In genomic region chr14:20340149-20340548, GRCm38 (mm10) we compare ENCODE assay signal across 8 mouse cellular contexts. TPM values are rescaled to one million over a fixed set of nuclear protein-coding genes. Genes with fewer than 3 reads are reported as not detected.
DNase-seq lines count a peak whose midpoint lies in the region; ATAC-seq and TF ChIP-seq lines count a peak whose summit lies in the region.

No protein-coding gene starts in this region.

- no peak for ATAC-seq in hindbrain, embryonic 11.5 days (ENCODE audit: low FRiP score)
- ATAC-seq in liver, embryonic 16.5 days (ENCODE audit: low read depth) = 0 out of 2 replicates have a peak, but pooled peaks have one; percentile 30

- WGBS in hindbrain, embryonic 11.5 days = 87% methylated on average over 8 of the region's 8 CpGs
- WGBS in hindbrain, embryonic 10.5 days = 81% methylated on average over 8 of the region's 8 CpGs
- WGBS in liver, embryonic 16.5 days (ENCODE audit: insufficient replicate concordance) = 79% methylated on average over 8 of the region's 8 CpGs

- no peak for TF ChIP-seq POLR2A in ES-Bruce4 (IDR thresholded peaks at IDR 0.05; ENCODE audit: insufficient read depth, low read length)

- no peak overlapping the region for H3K4me2 ChIP-seq in hindbrain, embryonic 11.5 days (replicated peaks; ENCODE audit: low read depth, low read length)
- no peak overlapping the region for H3K4me2 ChIP-seq in liver, embryonic 16.5 days (ENCODE audit: low read depth, low read length)

- H3K4me3 ChIP-seq in hindbrain, embryonic 11.5 days (ENCODE audit: low read depth, low read length) = no peak overlapping the region
- no peak overlapping the region for H3K4me3 ChIP-seq in hindbrain, embryonic 10.5 days
- no peak overlapping the region for H3K4me3 ChIP-seq in ES-Bruce4 (ENCODE audit: low read depth, low read length)
- no peak overlapping the region for H3K4me3 ChIP-seq in liver, embryonic 16.5 days (ENCODE audit: low read depth, low read length)

- no peak for TF ChIP-seq EP300 in ES-Bruce4 (IDR thresholded peaks at IDR 0.05; ENCODE audit: insufficient read depth, low read depth, low read length)

- no peaks in the 10 kb centered on the region for H3K9me3 ChIP-seq in hindbrain, embryonic 11.5 days (ENCODE audit: control insufficient read depth, low read length)
- H3K9me3 ChIP-seq in hindbrain, embryonic 10.5 days = no peaks in the 10 kb centered on the region
- peaks cover 16% of the 10 kb centered on the region for H3K9me3 ChIP-seq in ES-Bruce4 (replicated peaks; ENCODE audit: control insufficient read depth, insufficient read depth, low read length, poor library complexity, severe bottlenecking)
- H3K9me3 ChIP-seq in liver, embryonic 16.5 days (replicated peaks; ENCODE audit: control insufficient read depth, low read length) = no peaks in the 10 kb centered on the region

- H3K4me1 ChIP-seq in hindbrain, embryonic 11.5 days (replicated peaks; ENCODE audit: control insufficient read depth, insufficient read depth, low read length) = no peaks in the 10 kb centered on the region
- no peaks in the 10 kb centered on the region for H3K4me1 ChIP-seq in hindbrain, embryonic 10.5 days (replicated peaks)
- H3K4me1 ChIP-seq in ES-Bruce4 (ENCODE audit: control insufficient read depth, insufficient read depth, low read length) = no peaks in the 10 kb centered on the region
- H3K4me1 ChIP-seq in liver, embryonic 16.5 days (ENCODE audit: control insufficient read depth, low read depth, low read length) = no peaks in the 10 kb centered on the region; the same call in 1 of the 2 replicates

- peak; percentile 19 for TF ChIP-seq CTCF in ES-Bruce4 (IDR thresholded peaks at IDR 0.05; ENCODE audit: low read depth, low read length)

- no peak overlapping the region for H3K9ac ChIP-seq in hindbrain, embryonic 11.5 days (ENCODE audit: low read depth, low read length)
- H3K9ac ChIP-seq in ES-Bruce4 (ENCODE audit: low read depth, poor library complexity, severe bottlenecking) = no peak overlapping the region
- no peak overlapping the region for H3K9ac ChIP-seq in liver, embryonic 16.5 days (ENCODE audit: low read depth, low read length)

- H3K27ac ChIP-seq in hindbrain, embryonic 11.5 days (ENCODE audit: low read depth, low read length) = no peak overlapping the region
- H3K27ac ChIP-seq in hindbrain, embryonic 10.5 days = no peak overlapping the region
- no peak overlapping the region for H3K27ac ChIP-seq in ES-Bruce4 (ENCODE audit: insufficient read depth, low read length)
- H3K27ac ChIP-seq in liver, embryonic 16.5 days (ENCODE audit: low read length) = no peak overlapping the region

- DNase-seq in hindbrain, embryonic 11.5 days (ENCODE audit: low spot score) = peak; percentile 27
- no peak for DNase-seq in hindbrain, embryonic 10.5 days (ENCODE audit: low spot score)
- DNase-seq in c-Kit-positive CD71-positive TER-119-negative erythroid progenitor cells, embryonic 14.5 days (ENCODE audit: low read depth) = peak; percentile 47
- peak; percentile 37 for DNase-seq in thymus, postnatal 14 days
- DNase-seq in urinary bladder, postnatal 4 days (ENCODE audit: low spot score in 2 of 2) = no peak
- DNase-seq in urinary bladder, adult 2 months (ENCODE audit: low spot score) = no peak

- H3K27me3 ChIP-seq in hindbrain, embryonic 11.5 days (ENCODE audit: control insufficient read depth, insufficient read depth, low read length) = no peaks in the 10 kb centered on the region
- no peaks in the 10 kb centered on the region for H3K27me3 ChIP-seq in hindbrain, embryonic 10.5 days (ENCODE audit: insufficient read depth, poor library complexity, severe bottlenecking)
- H3K27me3 ChIP-seq in ES-Bruce4 (ENCODE audit: control insufficient read depth, insufficient read depth, low read length, poor library complexity, severe bottlenecking) = no peaks in the 10 kb centered on the region
- H3K27me3 ChIP-seq in liver, embryonic 16.5 days (ENCODE audit: control insufficient read depth, insufficient read depth, low read depth, low read length) = no peaks in the 10 kb centered on the region

- no peaks in the 10 kb centered on the region for H3K36me3 ChIP-seq in hindbrain, embryonic 11.5 days (ENCODE audit: control insufficient read depth, insufficient read depth, low read length)
- H3K36me3 ChIP-seq in hindbrain, embryonic 10.5 days = peaks cover 87% of the 10 kb centered on the region
- H3K36me3 ChIP-seq in ES-Bruce4 (ENCODE audit: control insufficient read depth, insufficient read depth, low read length, poor library complexity, severe bottlenecking) = peaks cover 28% of the 10 kb centered on the region
- peaks cover 23% of the 10 kb centered on the region for H3K36me3 ChIP-seq in liver, embryonic 16.5 days (ENCODE audit: control insufficient read depth, insufficient read depth)

RNA-seq across cellular contexts. Expression of gene Ecd, which starts 7.8 kb away (rescaled TPM):
- polyA plus RNA-seq in hindbrain, embryonic 11.5 days (2014; fragmentation: Nextera tagmentation; extraction: Ambion mirVana) = 64.0 and 69.0 TPM in 2 replicates
- 64.0 and 71.1 TPM in 2 replicates for polyA plus RNA-seq in hindbrain, embryonic 10.5 days (2016; fragmentation: Nextera tagmentation; extraction: Ambion mirVana)
- polyA plus RNA-seq in ES-Bruce4 (2011; ENCODE audit: insufficient read depth, insufficient read length, low read depth, missing spikeins) = 62.2 and 67.2 TPM in 2 replicates
- 24.5 and 24.8 TPM in 2 replicates for polyA plus RNA-seq in liver, embryonic 16.5 days (2015; fragmentation: Nextera tagmentation; extraction: Ambion mirVana)
- 24.8 and 25.6 TPM in 2 replicates for polyA plus RNA-seq in urinary bladder, adult 2 months (2012; rRNA removed)

RNA-seq across cellular contexts. Expression of gene Fam149b, which starts 7.8 kb away (rescaled TPM):
- polyA plus RNA-seq in hindbrain, embryonic 11.5 days (2014; fragmentation: Nextera tagmentation; extraction: Ambion mirVana) = 56.5 and 61.9 TPM in 2 replicates
- polyA plus RNA-seq in hindbrain, embryonic 10.5 days (2016; fragmentation: Nextera tagmentation; extraction: Ambion mirVana) = 45.0 and 46.7 TPM in 2 replicates
- polyA plus RNA-seq in ES-Bruce4 (2011; ENCODE audit: insufficient read depth, insufficient read length, low read depth, missing spikeins) = 37.0 and 44.9 TPM in 2 replicates
- 7.1 and 8.8 TPM in 2 replicates for polyA plus RNA-seq in liver, embryonic 16.5 days (2015; fragmentation: Nextera tagmentation; extraction: Ambion mirVana)
- 41.3 and 43.4 TPM in 2 replicates for polyA plus RNA-seq in urinary bladder, adult 2 months (2012; rRNA removed)

RNA-seq across cellular contexts. Expression of gene Nudt13, which starts 45.7 kb away (rescaled TPM):
- 9.3 and 12.4 TPM in 2 replicates for polyA plus RNA-seq in hindbrain, embryonic 11.5 days (2014; fragmentation: Nextera tagmentation; extraction: Ambion mirVana)
- 10.1 and 10.9 TPM in 2 replicates for polyA plus RNA-seq in hindbrain, embryonic 10.5 days (2016; fragmentation: Nextera tagmentation; extraction: Ambion mirVana)
- 14.0 and 16.1 TPM in 2 replicates for polyA plus RNA-seq in ES-Bruce4 (2011; ENCODE audit: insufficient read depth, insufficient read length, low read depth, missing spikeins)
- polyA plus RNA-seq in liver, embryonic 16.5 days (2015; fragmentation: Nextera tagmentation; extraction: Ambion mirVana) = 5.0 and 5.1 TPM in 2 replicates
- polyA plus RNA-seq in urinary bladder, adult 2 months (2012; rRNA removed) = 39.0 and 48.2 TPM in 2 replicates

RNA-seq across cellular contexts. Expression of gene Dnajc9, which starts 48.6 kb away (rescaled TPM):
- polyA plus RNA-seq in hindbrain, embryonic 11.5 days (2014; fragmentation: Nextera tagmentation; extraction: Ambion mirVana) = 164 and 228 TPM in 2 replicates
- 226 and 308 TPM in 2 replicates for polyA plus RNA-seq in hindbrain, embryonic 10.5 days (2016; fragmentation: Nextera tagmentation; extraction: Ambion mirVana)
- 107 and 121 TPM in 2 replicates for polyA plus RNA-seq in ES-Bruce4 (2011; ENCODE audit: insufficient read depth, insufficient read length, low read depth, missing spikeins)
- 94.0 and 103 TPM in 2 replicates for polyA plus RNA-seq in liver, embryonic 16.5 days (2015; fragmentation: Nextera tagmentation; extraction: Ambion mirVana)
- 21.8 and 24.8 TPM in 2 replicates for polyA plus RNA-seq in urinary bladder, adult 2 months (2012; rRNA removed)

RNA-seq across cellular contexts. Expression of gene Mrps16, which starts 53.3 kb away (rescaled TPM):
- polyA plus RNA-seq in hindbrain, embryonic 11.5 days (2014; fragmentation: Nextera tagmentation; extraction: Ambion mirVana) = 71.2 and 74.7 TPM in 2 replicates
- polyA plus RNA-seq in hindbrain, embryonic 10.5 days (2016; fragmentation: Nextera tagmentation; extraction: Ambion mirVana) = 82.3 and 82.6 TPM in 2 replicates
- polyA plus RNA-seq in ES-Bruce4 (2011; ENCODE audit: insufficient read depth, insufficient read length, low read depth, missing spikeins) = 55.7 and 69.6 TPM in 2 replicates
- 40.4 and 47.2 TPM in 2 replicates for polyA plus RNA-seq in liver, embryonic 16.5 days (2015; fragmentation: Nextera tagmentation; extraction: Ambion mirVana)
- polyA plus RNA-seq in urinary bladder, adult 2 months (2012; rRNA removed) = 41.1 and 46.9 TPM in 2 replicates

Comparison
In these comparisons a context has a peak if more than half of its experiments do, and no peak if none do; other contexts are left out.
1. DNase-seq: peak in hindbrain, embryonic 11.5 days (single experiment), c-Kit-positive CD71-positive TER-119-negative erythroid progenitor cells, embryonic 14.5 days (single experiment) and thymus, postnatal 14 days (single experiment); none in hindbrain, embryonic 10.5 days (single experiment), urinary bladder, postnatal 4 days (0 of 2) and urinary bladder, adult 2 months (single experiment).